Mouse (Mus musculus) MEL (cell line): ENCODE data around the gene Padi2.

Experiments used
- CTCF ChIP-seq, 3 experiments: IDR thresholded peaks in 2 of 3; conservative IDR thresholded peaks in 1 of 3; 2 replicates each; pipeline ENCODE4 v1.5.1; 2011 to 2012; ENCODE audit warnings: low read length in 3 of 3, low read depth in 2 of 3, mild to moderate bottlenecking in 2 of 3, improper control_type of control experiment in 1 of 3, inconsistent platforms in 1 of 3, mixed read lengths in 1 of 3, moderate library complexity in 1 of 3; ENCODE audit not compliant: control insufficient read depth in 1 of 3, insufficient read depth in 1 of 3, poor library complexity in 1 of 3, severe bottlenecking in 1 of 3
- EP300 ChIP-seq, 2 experiments: IDR thresholded peaks; 2 replicates each; pipeline ENCODE4 v1.6.1; 2011; ENCODE audit warnings: improper control_type of control experiment in 2 of 2, low read length in 2 of 2, low read depth in 1 of 2, mild to moderate bottlenecking in 1 of 2
- HCFC1 ChIP-seq: IDR thresholded peaks from 2 replicates; pipeline ENCODE4 v1.6.1; 2012; ENCODE audit warnings: low read depth, mild to moderate bottlenecking, inconsistent platforms, low read length, improper control_type of control experiment, moderate library complexity
- JUND ChIP-seq: IDR thresholded peaks from 2 replicates; pipeline ENCODE4 v1.6.1; 2011; ENCODE audit warnings: low read depth, mild to moderate bottlenecking, improper control_type of control experiment, low read length
- MAX ChIP-seq: IDR thresholded peaks from 2 replicates; pipeline ENCODE4 v1.6.1; 2011; ENCODE audit warnings: low read length, improper control_type of control experiment
- MYC ChIP-seq: IDR thresholded peaks from 2 replicates; pipeline ENCODE4 v1.6.1; 2011; ENCODE audit warnings: low read depth, mild to moderate bottlenecking, low read length, improper control_type of control experiment, moderate library complexity
- NRF1 ChIP-seq: IDR thresholded peaks from 2 replicates; pipeline ENCODE4 v1.6.1; 2014; ENCODE audit warnings: low read depth, mild to moderate bottlenecking, inconsistent platforms, low read length, improper control_type of control experiment, moderate library complexity; ENCODE audit not compliant: poor library complexity, insufficient read depth, severe bottlenecking
- POLR2A ChIP-seq, 2 experiments: IDR thresholded peaks; 2 replicates each; pipeline ENCODE4 v1.6.1; 2011 to 2012; ENCODE audit warnings: low read length in 2 of 2, mild to moderate bottlenecking in 2 of 2, control low read depth in 1 of 2, improper control_type of control experiment in 1 of 2, low read depth in 1 of 2, moderate library complexity in 1 of 2; ENCODE audit not compliant: control insufficient read depth in 1 of 2, insufficient read depth in 1 of 2, poor library complexity in 1 of 2
- RAD21 ChIP-seq: IDR thresholded peaks from 2 replicates; pipeline ENCODE4 v1.6.1; 2011; ENCODE audit warnings: mild to moderate bottlenecking, low read depth, low read length, improper control_type of control experiment
- RCOR1 ChIP-seq: IDR thresholded peaks from 2 replicates; pipeline ENCODE4 v1.6.1; 2012; ENCODE audit warnings: low read depth, mild to moderate bottlenecking, inconsistent platforms, low read length, improper control_type of control experiment
- SIN3A ChIP-seq: IDR thresholded peaks from 2 replicates; pipeline ENCODE4 v1.6.1; 2012; ENCODE audit warnings: low read length, improper control_type of control experiment, inconsistent platforms
- USF1 ChIP-seq: IDR thresholded peaks from 2 replicates; pipeline ENCODE4 v1.6.1; 2014; ENCODE audit warnings: low read depth, mild to moderate bottlenecking, inconsistent platforms, low read length, improper control_type of control experiment, moderate library complexity
- ZC3H11A ChIP-seq: IDR thresholded peaks from 2 replicates; pipeline ENCODE4 v1.6.1; 2012; ENCODE audit warnings: low read depth, mild to moderate bottlenecking, inconsistent platforms, low read length, improper control_type of control experiment
- ZMIZ1 ChIP-seq: IDR thresholded peaks from 2 replicates; pipeline ENCODE4 v1.6.1; 2012; ENCODE audit warnings: low read depth, mild to moderate bottlenecking, inconsistent platforms, low read length, improper control_type of control experiment, moderate library complexity

DNA sequence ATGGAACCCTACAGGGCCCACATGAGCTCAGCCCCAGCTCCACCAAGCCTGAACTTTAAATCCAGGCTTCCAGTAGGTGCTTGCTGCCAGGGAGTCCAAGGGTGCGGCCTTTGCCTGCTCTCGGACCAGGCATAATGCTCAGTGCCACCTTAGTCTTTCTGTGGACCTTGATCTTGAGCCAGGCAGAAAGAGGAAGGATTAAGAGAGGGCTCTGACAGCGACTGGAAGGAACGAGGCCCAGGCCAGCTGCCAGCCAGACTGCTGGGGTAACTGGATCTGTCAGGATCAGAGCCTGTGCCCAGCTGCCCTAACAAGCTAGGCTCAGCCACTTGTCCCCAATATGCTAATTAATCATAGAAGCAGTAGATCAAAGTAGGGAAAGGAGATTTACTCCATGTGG is 26.4 kb upstream of the Padi2 start:
- TF ChIP-seq USF1 (no peak), MAX (no peak), POLR2A (IDR thresholded peaks at IDR 0.05; ENCODE audit: control insufficient read depth in 1 of 2, insufficient read depth in 1 of 2, low read depth in 1 of 2, low read length in 2 of 2, poor library complexity in 1 of 2) (no peak), CTCF (IDR thresholded peaks at IDR 0.05 in 2 of 3, conservative IDR thresholded peaks at IDR 0.05 in 1 of 3; ENCODE audit: control insufficient read depth in 1 of 3, insufficient read depth in 1 of 3, low read depth in 2 of 3, low read length in 3 of 3, poor library complexity in 1 of 3, severe bottlenecking in 1 of 3) (no peak), ZC3H11A (no peak), MYC (no peak), HCFC1 (no peak), RCOR1 (no peak), SIN3A (no peak), JUND (no peak), EP300 (IDR thresholded peaks at IDR 0.05; ENCODE audit: low read depth in 1 of 2, low read length in 2 of 2) (no peak), NRF1 (no peak), ZMIZ1 (no peak), RAD21 (no peak)
